Comparison of ENCODE assay signal across 8 mouse cellular contexts in genomic region chr8:125012695-125013627, GRCm38 (mm10). TPM values are rescaled to one million over a fixed set of nuclear protein-coding genes. Genes with fewer than 3 reads are reported as not detected.
DNase-seq lines count a peak whose midpoint lies in the region; ATAC-seq and TF ChIP-seq lines count a peak whose summit lies in the region.

Tsnax (plus strand) TSS chr8:125012997.

- no peaks in the 10 kb centered on the region for H3K27me3 ChIP-seq in kidney, embryonic 14.5 days (ENCODE audit: control insufficient read depth, insufficient read depth, low read length)
- H3K27me3 ChIP-seq in limb, embryonic 15.5 days: 0 out of 2 replicates have a peak, but pooled peaks cover 3% of the 10 kb centered on the region

- no peak for TF ChIP-seq CTCF in bone marrow macrophage, adult 2 months (IDR thresholded peaks at IDR 0.05; ENCODE audit: low read depth, low read length)
- TF ChIP-seq CTCF in embryonic fibroblast, embryonic 13.5 days (IDR thresholded peaks at IDR 0.05; ENCODE audit: borderline replicate concordance, insufficient read depth, low read length): no peak

- H3K4me2 ChIP-seq in kidney, embryonic 14.5 days (replicated peaks; ENCODE audit: low read depth, low read length): peak within 1 kb of the TSS; percentile 74
- peak within 1 kb of the TSS; percentile 76 for H3K4me2 ChIP-seq in limb, embryonic 15.5 days

- H3K4me3 ChIP-seq in bone marrow macrophage, adult 2 months (ENCODE audit: insufficient read depth, low read length): peak within 1 kb of the TSS; percentile 87
- H3K4me3 ChIP-seq in embryonic fibroblast, embryonic 13.5 days (ENCODE audit: insufficient read depth, low read length): peak within 1 kb of the TSS; percentile 88
- peak within 1 kb of the TSS; percentile 93 for H3K4me3 ChIP-seq in kidney, embryonic 14.5 days (ENCODE audit: low read length)
- H3K4me3 ChIP-seq in limb, embryonic 15.5 days: peak within 1 kb of the TSS; percentile 98

- no peak for TF ChIP-seq POLR2A in bone marrow macrophage, adult 2 months (IDR thresholded peaks at IDR 0.05; ENCODE audit: borderline replicate concordance, low read depth, low read length)
- TF ChIP-seq POLR2A in embryonic fibroblast, embryonic 13.5 days (IDR thresholded peaks at IDR 0.05; ENCODE audit: low read depth, low read length): peak; percentile 59

- peak within 1 kb of the TSS; percentile 8 for H3K27ac ChIP-seq in bone marrow macrophage, adult 2 months (ENCODE audit: insufficient read depth, low read depth, low read length)
- peak within 1 kb of the TSS; percentile 22; the same call in 1 of the 2 replicates for H3K27ac ChIP-seq in embryonic fibroblast, embryonic 13.5 days (ENCODE audit: insufficient read depth, low read length)
- H3K27ac ChIP-seq in kidney, embryonic 14.5 days (ENCODE audit: low read depth, low read length): peak within 1 kb of the TSS; percentile 79
- H3K27ac ChIP-seq in limb, embryonic 15.5 days: peak within 1 kb of the TSS; percentile 89

- DNase-seq in A20 (ENCODE audit: low read depth, low spot score): peak; percentile 88
- DNase-seq in heart, adult 9 months (ENCODE audit: low spot score in 2 of 2): peak; percentile 91
- DNase-seq in monocyte, adult 2 months (ENCODE audit: low read depth in 1 of 2, low spot score in 2 of 2): peak; percentile 64 to 71
- peak; percentile 84 for DNase-seq in spleen, postnatal 36 days (ENCODE audit: low spot score in 2 of 2)

- peaks cover 25% of the 10 kb centered on the region for H3K36me3 ChIP-seq in kidney, embryonic 14.5 days (ENCODE audit: control insufficient read depth, insufficient read depth, low read length)
- H3K36me3 ChIP-seq in limb, embryonic 15.5 days: peaks cover 24% of the 10 kb centered on the region

- peak; percentile 98 for ATAC-seq in kidney, embryonic 14.5 days (ENCODE audit: low FRiP score, low TSS enrichment)
- peak; percentile 96 for ATAC-seq in limb, embryonic 15.5 days (ENCODE audit: insufficient number of reproducible peaks, low FRiP score, low TSS enrichment, low read depth)

- 3% methylated on average over 74 of the region's 84 CpGs for WGBS in kidney, embryonic 14.5 days
- 2% methylated on average over 77 of the region's 84 CpGs for WGBS in limb, embryonic 15.5 days

- H3K9me3 ChIP-seq in kidney, embryonic 14.5 days (ENCODE audit: control insufficient read depth, low read length): no peaks in the 10 kb centered on the region
- no peaks in the 10 kb centered on the region for H3K9me3 ChIP-seq in limb, embryonic 15.5 days

- no peaks in the 10 kb centered on the region for H3K4me1 ChIP-seq in bone marrow macrophage, adult 2 months (ENCODE audit: control insufficient read depth, insufficient read depth, low read length)
- no peaks in the 10 kb centered on the region for H3K4me1 ChIP-seq in embryonic fibroblast, embryonic 13.5 days (ENCODE audit: control insufficient read depth, insufficient read depth, low read length)
- H3K4me1 ChIP-seq in kidney, embryonic 14.5 days (ENCODE audit: control insufficient read depth, insufficient read depth, low read length): peaks cover 2% of the 10 kb centered on the region; the same call in 1 of the 2 replicates
- peaks cover 4% of the 10 kb centered on the region; the same call in 1 of the 2 replicates for H3K4me1 ChIP-seq in limb, embryonic 15.5 days

- H3K9ac ChIP-seq in kidney, embryonic 14.5 days (ENCODE audit: low read depth, low read length): peak within 1 kb of the TSS; percentile 91
- H3K9ac ChIP-seq in limb, embryonic 15.5 days: peak within 1 kb of the TSS; percentile 99

RNA-seq across cellular contexts. Expression of gene Tsnax, which starts in this region (rescaled TPM):
- 32.7 and 36.9 TPM in 2 replicates for polyA plus RNA-seq in bone marrow macrophage, adult 2 months (2012; ENCODE audit: insufficient read depth, insufficient read length, missing spikeins)
- 52.8 and 59.3 TPM in 2 replicates for polyA plus RNA-seq in embryonic fibroblast, embryonic 13.5 days (2011; ENCODE audit: insufficient read length, low read depth, missing spikeins)
- polyA plus RNA-seq in kidney, embryonic 14.5 days (2014; fragmentation: Nextera tagmentation; extraction: Ambion mirVana): 86.0 and 128 TPM in 2 replicates
- polyA plus RNA-seq in limb, embryonic 15.5 days (2015; fragmentation: Nextera tagmentation; extraction: Ambion mirVana): 122 and 127 TPM in 2 replicates

Comparison
In these comparisons a context has a peak if more than half of its experiments do, and no peak if none do; other contexts are left out.
1. Peak in every context shown above with its lines: DNase-seq, ATAC-seq, H3K4me3 ChIP-seq and H3K27ac ChIP-seq.
2. H3K27ac ChIP-seq: peak in every context shown above with its lines; median percentile 89 in limb, embryonic 15.5 days; 79 in kidney, embryonic 14.5 days; 22 in embryonic fibroblast, embryonic 13.5 days; 8 in bone marrow macrophage, adult 2 months.